Mouse (Mus musculus) forebrain, embryonic 13.5 days (tissue): Measurements from ENCODE around the gene Gtf3c2. TPM values are rescaled to one million over a fixed set of nuclear protein-coding genes. Genes with fewer than 3 reads are reported as not detected.

Source experiments
- ATAC-seq: fragments of 200-750 bp; cut with Nextera tagmentation; 2 replicates; pipeline ENCODE4 v1.8.0; 2017
- H3K27ac ChIP-seq: fragments of 300-500 bp; sonication (generic); 2 replicates; pipeline ENCODE4 v1.5.1; 2015; ENCODE audit warnings: inconsistent platforms, mild to moderate bottlenecking, moderate library complexity
- H3K27me3 ChIP-seq: fragments of 300-500 bp; sonication (generic); 2 replicates; pipeline ENCODE4 v1.6.1; 2015; ENCODE audit warnings: mild to moderate bottlenecking, inconsistent platforms
- H3K36me3 ChIP-seq: fragments of 300-500 bp; sonication (generic); 2 replicates; pipeline ENCODE4 v1.6.1; 2015; ENCODE audit warnings: mild to moderate bottlenecking, inconsistent platforms; ENCODE audit not compliant: poor library complexity, severe bottlenecking
- H3K4me1 ChIP-seq: fragments of 300-500 bp; sonication (generic); 2 replicates; pipeline ENCODE4 v1.6.1; 2015; ENCODE audit warnings: inconsistent platforms
- H3K4me2 ChIP-seq: fragments of 300-500 bp; sonication (generic); 2 replicates; pipeline ENCODE4 v1.6.1; 2015; ENCODE audit warnings: inconsistent platforms, mild to moderate bottlenecking, moderate library complexity
- H3K4me3 ChIP-seq: fragments of 300-500 bp; sonication (generic); 2 replicates; pipeline ENCODE4 v1.5.1; 2015; ENCODE audit warnings: mild to moderate bottlenecking, inconsistent platforms
- H3K9ac ChIP-seq: fragments of 300-500 bp; sonication (generic); 2 replicates; pipeline ENCODE4 v1.6.1; 2015; ENCODE audit warnings: mild to moderate bottlenecking, inconsistent platforms
- H3K9me3 ChIP-seq: fragments of 300-500 bp; sonication (generic); replicated peaks from 2 replicates; pipeline ENCODE4 v1.6.1; 2016; ENCODE audit warnings: inconsistent platforms
- WGBS: fragments of 180-500 bp; shearing (Covaris S2); methylation state at CpG from one replicate; pipeline ENCODE4 v1.1.7; 2015; 5-methylcytosine and 5-hydroxymethylcytosine counted together
- polyA plus RNA-seq: library from polyadenylated mRNA; unstranded; fragments of >200 nt; fragmentation: Nextera tagmentation; extraction: Ambion mirVana; gene quantifications from 2 replicates; pipeline ENCODE4 v1.2.1, GENCODE M21; 2015

The Gtf3c2 gene
- polyA plus RNA-seq, 1 experiment from 2014 or later, result 76.5 TPM

DNA sequence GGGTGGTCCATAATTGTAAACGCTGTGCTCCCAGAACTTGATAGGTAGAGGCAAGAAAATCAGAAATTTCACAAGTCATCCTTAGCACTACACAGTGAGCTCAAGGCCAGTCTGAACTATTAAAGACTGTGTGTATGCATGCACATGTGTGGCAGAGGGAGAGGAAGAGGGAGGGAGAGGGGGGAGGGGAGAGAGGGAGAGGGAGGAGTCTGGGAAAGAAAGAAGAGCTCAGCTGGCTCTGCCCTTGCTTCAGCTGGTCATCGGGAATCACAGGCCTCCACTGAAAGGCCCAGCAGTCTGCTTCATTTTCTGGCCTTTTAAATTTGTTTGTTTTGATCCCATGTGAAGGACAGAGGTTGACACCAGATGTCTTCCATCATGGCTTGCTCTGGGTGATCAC lies 56.5 kb downstream of the Gtf3c2 start:
- ATAC-seq, result no peak
- Histone ChIP-seq H3K9me3 (no peaks in the 10 kb centered on the region), H3K4me2 (no peak overlapping the region), H3K4me1 (no peaks in the 10 kb centered on the region), H3K36me3 (no peaks in the 10 kb centered on the region), H3K9ac (no peak overlapping the region), H3K4me3 (no peak overlapping the region), H3K27me3 (no peaks in the 10 kb centered on the region), H3K27ac (no peak overlapping the region)
- 48% methylated on average over 2 of the region's 2 CpGs for WGBS

DNA sequence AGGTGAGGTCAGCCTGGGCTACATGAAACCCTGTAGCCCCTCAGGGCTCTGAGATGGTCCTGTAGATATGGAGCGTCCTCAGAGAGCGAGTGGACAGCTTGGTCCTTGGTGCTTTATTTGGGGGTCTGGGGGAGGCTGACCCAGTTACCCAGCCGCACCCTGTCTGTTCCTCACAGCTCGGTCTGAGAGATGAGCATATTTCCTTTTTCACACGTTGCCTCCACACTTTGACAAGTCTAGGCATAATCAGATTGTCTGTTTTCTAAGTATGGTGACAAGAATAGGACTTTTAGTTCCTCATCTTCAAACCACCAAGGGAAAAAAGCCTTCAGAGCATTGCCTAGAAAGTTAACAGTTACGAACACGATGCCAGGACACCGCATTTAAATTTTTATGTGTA lies 58.8 kb downstream of the Gtf3c2 start:
- 91% methylated on average over 8 of the region's 8 CpGs for WGBS
- H3K9me3 ChIP-seq, result no peaks in the 10 kb centered on the region
- H3K27ac ChIP-seq, result no peak overlapping the region
- H3K36me3 ChIP-seq, result no peaks in the 10 kb centered on the region
- H3K9ac ChIP-seq, result no peak overlapping the region
- no peak overlapping the region for H3K4me2 ChIP-seq
- H3K4me3 ChIP-seq, result no peak overlapping the region
- H3K4me1 ChIP-seq, result no peaks in the 10 kb centered on the region
- H3K27me3 ChIP-seq, result 0 out of 2 replicates have a peak, but pooled peaks cover 3% of the 10 kb centered on the region
- no peak for ATAC-seq

DNA sequence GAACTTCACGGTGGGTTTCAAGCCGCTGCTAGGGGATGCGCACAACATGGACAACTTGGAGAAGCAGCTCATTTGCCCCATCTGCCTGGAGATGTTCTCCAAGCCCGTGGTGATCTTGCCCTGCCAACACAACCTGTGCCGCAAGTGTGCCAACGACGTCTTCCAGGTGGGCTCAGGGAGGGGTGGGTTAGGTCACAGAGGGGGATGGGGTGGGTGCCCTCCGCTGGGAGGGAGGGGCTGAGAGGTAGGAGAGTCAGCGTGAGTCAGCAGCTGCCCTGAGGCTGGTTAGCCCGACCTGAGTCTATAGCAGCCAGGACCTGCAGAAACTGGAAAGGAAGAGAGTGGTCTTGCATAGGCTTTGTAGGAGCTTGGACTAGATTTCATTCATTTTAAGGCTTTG lies 63.0 kb downstream of the Gtf3c2 start:
- Histone ChIP-seq H3K9me3 (no peaks in the 10 kb centered on the region), H3K9ac (no peak overlapping the region), H3K27me3 (0 out of 2 replicates have a peak, but pooled peaks cover 3% of the 10 kb centered on the region), H3K4me3 (no peak overlapping the region), H3K4me2 (no peak overlapping the region), H3K4me1 (no peaks in the 10 kb centered on the region), H3K27ac (no peak overlapping the region), H3K36me3 (no peaks in the 10 kb centered on the region)
- no peak for ATAC-seq
- WGBS, result 35% methylated on average over 10 of the region's 10 CpGs

DNA sequence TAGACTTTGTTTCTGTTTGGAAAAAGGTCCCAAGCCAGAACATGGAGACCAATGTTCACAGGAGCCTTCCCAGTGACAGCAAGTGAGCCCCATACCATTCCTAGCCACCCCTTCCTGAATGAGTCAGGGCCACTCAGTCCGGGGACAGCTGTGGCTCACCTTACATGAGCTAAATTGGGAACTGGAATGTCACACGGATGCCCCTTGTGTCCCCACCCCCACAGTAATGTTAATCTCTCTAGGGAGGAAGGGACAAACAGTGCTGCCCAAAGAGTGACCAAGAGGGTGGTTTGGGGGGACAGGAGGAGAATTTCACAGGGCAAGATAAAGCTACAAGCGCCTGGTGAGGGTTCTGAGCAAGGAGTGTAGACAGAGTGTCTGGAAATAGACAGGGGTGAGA lies 63.6 kb downstream of the Gtf3c2 start, which contains the start of gene Trim54:
Trim54 (plus strand) TSS at position 359 of the 400 bp plus-strand sequence.
- WGBS, result 50% methylated on average over 3 of the region's 3 CpGs

DNA sequence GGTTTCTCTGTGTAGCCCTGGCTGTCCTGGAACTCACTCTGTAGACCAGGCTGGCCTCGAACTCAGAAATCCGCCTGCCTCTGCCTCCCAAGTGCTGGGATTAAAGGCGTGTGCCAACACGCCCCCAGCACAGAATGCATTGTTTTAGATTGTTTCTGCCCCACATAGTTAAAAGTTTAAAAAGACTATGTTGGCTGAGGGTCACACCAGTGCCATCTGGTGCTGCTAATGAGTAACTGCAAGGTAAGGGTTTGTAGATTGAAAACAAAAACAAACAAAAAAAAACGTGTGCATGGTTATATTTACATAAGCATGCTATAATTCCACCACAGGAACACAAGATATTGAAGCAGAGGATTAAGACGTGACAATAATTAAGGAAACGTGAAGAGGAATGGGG lies 69.2 kb downstream of the Gtf3c2 start:
- ATAC-seq, result no peak

More for the DNA sequence above, 63.6 kb downstream of the Gtf3c2 start, which contains the start of gene Trim54:
- no peak within 1 kb of the TSS for H3K9ac ChIP-seq
- no peak within 1 kb of the TSS for H3K4me3 ChIP-seq
- no peak within 1 kb of the TSS for H3K4me2 ChIP-seq
- no peak for ATAC-seq
- 0 out of 2 replicates have a peak, but pooled peaks cover 3% of the 10 kb centered on the region for H3K27me3 ChIP-seq
- no peak within 1 kb of the TSS for H3K27ac ChIP-seq
- no peaks in the 10 kb centered on the region for H3K4me1 ChIP-seq
- H3K36me3 ChIP-seq, result no peaks in the 10 kb centered on the region
- H3K9me3 ChIP-seq, result no peaks in the 10 kb centered on the region

DNA sequence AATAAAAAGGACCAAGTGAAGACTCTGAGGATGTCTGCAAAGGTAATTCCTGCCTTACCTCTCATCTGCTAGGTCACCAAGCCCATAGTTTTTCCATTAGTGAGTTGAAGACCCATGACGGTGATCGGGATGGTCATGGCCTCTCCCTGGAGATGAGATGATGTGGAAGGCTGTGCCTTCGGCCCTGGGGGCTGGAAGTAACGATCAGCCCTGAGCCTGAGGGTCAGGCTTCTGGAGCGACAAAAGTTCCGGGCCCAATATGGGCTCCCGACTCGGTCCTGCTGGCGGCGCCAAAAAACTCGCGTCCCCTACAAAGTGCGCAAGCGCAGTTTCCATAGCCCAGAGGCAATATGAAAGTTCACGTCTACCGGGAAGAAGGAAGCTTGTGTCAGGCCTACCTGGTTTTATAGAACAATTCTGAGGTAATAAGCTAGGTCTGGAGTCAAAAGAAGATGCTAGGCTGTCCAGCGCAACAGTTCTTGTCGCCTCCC lies 71.9 kb downstream of the Gtf3c2 start, which contains the start of gene Slc30a3:
Slc30a3 (minus strand) TSS at position 238 of the 491 bp plus-strand sequence.
- H3K9me3 ChIP-seq, result no peaks in the 10 kb centered on the region; the same call in 1 of the 2 replicates
- H3K4me2 ChIP-seq, result no peak within 1 kb of the TSS
- no peak within 1 kb of the TSS for H3K27ac ChIP-seq
- WGBS, result 92% methylated on average over 18 of the region's 18 CpGs
- no peaks in the 10 kb centered on the region for H3K4me1 ChIP-seq
- ATAC-seq, result no peak
- H3K27me3 ChIP-seq, result 0 out of 2 replicates have a peak, but pooled peaks cover 2% of the 10 kb centered on the region
- H3K4me3 ChIP-seq, result no peak within 1 kb of the TSS
- H3K9ac ChIP-seq, result no peak within 1 kb of the TSS
- H3K36me3 ChIP-seq, result no peaks in the 10 kb centered on the region

More for the DNA sequence above, 69.2 kb downstream of the Gtf3c2 start:
- no peaks in the 10 kb centered on the region for H3K36me3 ChIP-seq
- no peaks in the 10 kb centered on the region; the same call in 1 of the 2 replicates for H3K9me3 ChIP-seq
- no peak overlapping the region for H3K9ac ChIP-seq
- 40% methylated on average over 7 of the region's 7 CpGs for WGBS
- no peak overlapping the region for H3K4me3 ChIP-seq
- H3K4me2 ChIP-seq, result no peak overlapping the region
- no peaks in the 10 kb centered on the region for H3K4me1 ChIP-seq
- no peaks in the 10 kb centered on the region for H3K27me3 ChIP-seq
- no peak overlapping the region for H3K27ac ChIP-seq

Other genes with a start within 250 kb of the Gtf3c2 start
- gene Cgref1, start 234.6 kb downstream of the Gtf3c2 start, polyA plus RNA-seq, result 9.2 and 10.1 TPM in 2 replicates
- 126 and 132 TPM in 2 replicates for gene Preb, start 219.8 kb downstream of the Gtf3c2 start, polyA plus RNA-seq
- not detected in 2 replicates for gene Tcf23, start 211.5 kb downstream of the Gtf3c2 start, polyA plus RNA-seq
- gene Atraid, start 131.8 kb downstream of the Gtf3c2 start, polyA plus RNA-seq, result 124 and 130 TPM in 2 replicates
- 10.9 and 11.5 TPM in 2 replicates for gene Slc5a6, start 131.2 kb downstream of the Gtf3c2 start, polyA plus RNA-seq
- gene Cad, start 125.4 kb downstream of the Gtf3c2 start, polyA plus RNA-seq, result 24.2 and 28.6 TPM in 2 replicates
- not detected in 2 replicates for gene Dnajc5g, start 73.9 kb downstream of the Gtf3c2 start, polyA plus RNA-seq
- gene Slc30a3, start 71.9 kb downstream of the Gtf3c2 start, polyA plus RNA-seq, result 1.7 and 1.8 TPM in 2 replicates
- not detected in 2 replicates for gene Trim54, start 63.4 kb downstream of the Gtf3c2 start, polyA plus RNA-seq
- gene Ucn, start 41.3 kb downstream of the Gtf3c2 start, polyA plus RNA-seq, result not detected in 2 replicates
- gene Mpv17, start 25.9 kb downstream of the Gtf3c2 start, polyA plus RNA-seq, result 56.7 and 57.1 TPM in 2 replicates
- gene Gm29609, start 233 bp downstream of the Gtf3c2 start, polyA plus RNA-seq, result 1.5 and 1.9 TPM in 2 replicates
- gene Snx17, start 13.1 kb upstream of the Gtf3c2 start, polyA plus RNA-seq, result 139 and 145 TPM in 2 replicates
- 75.8 and 77.9 TPM in 2 replicates for gene Eif2b4, start 13.3 kb upstream of the Gtf3c2 start, polyA plus RNA-seq
- 13.3 and 13.4 TPM in 2 replicates for gene Zfp513, start 22.2 kb upstream of the Gtf3c2 start, polyA plus RNA-seq
- 164 and 176 TPM in 2 replicates for gene Ppm1g, start 40.5 kb upstream of the Gtf3c2 start, polyA plus RNA-seq
- 137 and 145 TPM in 2 replicates for gene Nrbp1, start 60.7 kb upstream of the Gtf3c2 start, polyA plus RNA-seq
- 0.44 TPM in 1 of 2 replicates, not detected in the other for gene Gm9970, start 61.1 kb upstream of the Gtf3c2 start, polyA plus RNA-seq
- gene Krtcap3, start 71.5 kb upstream of the Gtf3c2 start, polyA plus RNA-seq, result 2.3 and 3.6 TPM in 2 replicates
- 29.6 and 38.5 TPM in 2 replicates for gene Ift172, start 111.0 kb upstream of the Gtf3c2 start, polyA plus RNA-seq
- 62.1 and 66.7 TPM in 2 replicates for gene Fndc4, start 115.9 kb upstream of the Gtf3c2 start, polyA plus RNA-seq
- gene Gckr, start 117.3 kb upstream of the Gtf3c2 start, polyA plus RNA-seq, result 0.12 and 0.16 TPM in 2 replicates